7 mouse cellular contexts compared by ENCODE assay signal in genomic region chr14:31661671-31662554, GRCm38 (mm10). TPM values are rescaled to one million over a fixed set of nuclear protein-coding genes. Genes with fewer than 3 reads are reported as not detected.
A peak's percentile ranks its signal among the peaks of the same experiment; 100 is the strongest.
DNase-seq lines count a peak whose midpoint lies in the region; ATAC-seq and TF ChIP-seq lines count a peak whose summit lies in the region.

No protein-coding gene starts in this region.

- no peak for TF ChIP-seq CTCF in bone marrow, adult 2 months (IDR thresholded peaks at IDR 0.05; ENCODE audit: control insufficient read depth, insufficient read depth, low read length)
- no peak for TF ChIP-seq CTCF in embryonic fibroblast, embryonic 13.5 days (IDR thresholded peaks at IDR 0.05; ENCODE audit: borderline replicate concordance, insufficient read depth, low read length)
- no peak for TF ChIP-seq CTCF in spleen, adult 2 months (IDR thresholded peaks at IDR 0.05; ENCODE audit: extremely low read depth, insufficient read depth, insufficient read length, insufficient replicate concordance)

- peaks cover 8% of the 10 kb centered on the region for H3K4me1 ChIP-seq in bone marrow, adult 2 months (ENCODE audit: control insufficient read depth, insufficient read depth, low read length)
- peaks cover 41% of the 10 kb centered on the region for H3K4me1 ChIP-seq in embryonic fibroblast, embryonic 13.5 days (ENCODE audit: control insufficient read depth, insufficient read depth, low read length)
- H3K4me1 ChIP-seq in heart, embryonic 10.5 days, result peaks cover 77% of the 10 kb centered on the region
- H3K4me1 ChIP-seq in limb, embryonic 12.5 days (replicated peaks), result peaks cover 82% of the 10 kb centered on the region
- H3K4me1 ChIP-seq in midbrain, embryonic 13.5 days (replicated peaks), result peaks cover 45% of the 10 kb centered on the region
- peaks cover 32% of the 10 kb centered on the region; the same call in 1 of the 2 replicates for H3K4me1 ChIP-seq in spleen, adult 2 months (ENCODE audit: control insufficient read depth, insufficient read depth, insufficient read length)

- 3% methylated on average over 44 of the region's 44 CpGs for WGBS in bone marrow, adult 2 months
- WGBS in heart, embryonic 10.5 days, result 8% methylated on average over 44 of the region's 44 CpGs
- 1% methylated on average over 44 of the region's 44 CpGs for WGBS in limb, embryonic 12.5 days
- WGBS in midbrain, embryonic 13.5 days, result 10% methylated on average over 44 of the region's 44 CpGs
- 1% methylated on average over 44 of the region's 44 CpGs for WGBS in spleen, adult 2 months

- peak overlapping the region; percentile 65 for H3K4me2 ChIP-seq in limb, embryonic 12.5 days
- peak overlapping the region; percentile 61 for H3K4me2 ChIP-seq in midbrain, embryonic 13.5 days (replicated peaks)

- peak; percentile 71; the same call in 1 of the 2 replicates for TF ChIP-seq POLR2A in bone marrow, adult 2 months (IDR thresholded peaks at IDR 0.05; ENCODE audit: borderline replicate concordance, control insufficient read depth, low read depth, low read length)
- TF ChIP-seq POLR2A in embryonic fibroblast, embryonic 13.5 days (IDR thresholded peaks at IDR 0.05; ENCODE audit: low read depth, low read length), result peak; percentile 69
- peak; percentile 42; the same call in 1 of the 2 replicates for TF ChIP-seq POLR2A in spleen, adult 2 months (IDR thresholded peaks at IDR 0.05; ENCODE audit: low read depth, low read length)

- H3K9ac ChIP-seq in limb, embryonic 12.5 days (replicated peaks), result peak overlapping the region; percentile 60
- H3K9ac ChIP-seq in midbrain, embryonic 13.5 days (replicated peaks), result peak overlapping the region; percentile 69

- H3K9me3 ChIP-seq in heart, embryonic 10.5 days, result no peaks in the 10 kb centered on the region
- no peaks in the 10 kb centered on the region for H3K9me3 ChIP-seq in limb, embryonic 12.5 days
- no peaks in the 10 kb centered on the region for H3K9me3 ChIP-seq in midbrain, embryonic 13.5 days

- peaks cover 4% of the 10 kb centered on the region for H3K36me3 ChIP-seq in heart, embryonic 10.5 days
- H3K36me3 ChIP-seq in limb, embryonic 12.5 days, result peaks cover 8% of the 10 kb centered on the region
- H3K36me3 ChIP-seq in midbrain, embryonic 13.5 days, result peaks cover 4% of the 10 kb centered on the region; the same call in 1 of the 2 replicates
- H3K36me3 ChIP-seq in spleen, adult 2 months (ENCODE audit: control insufficient read depth, insufficient read depth, low read length), result no peaks in the 10 kb centered on the region

- peak; percentile 91 for DNase-seq in heart, embryonic 10.5 days (ENCODE audit: low spot score)
- DNase-seq in kidney, adult 9 months, result peak; percentile 92
- DNase-seq in spleen, adult 2 months (ENCODE audit: low read depth in 1 of 2, low spot score in 2 of 2), result peak; percentile 57 to 79

- peak overlapping the region; percentile 83 for H3K27ac ChIP-seq in bone marrow, adult 2 months (ENCODE audit: control insufficient read depth, insufficient read depth, low read depth, low read length, poor library complexity)
- peak overlapping the region; percentile 99 for H3K27ac ChIP-seq in embryonic fibroblast, embryonic 13.5 days (ENCODE audit: insufficient read depth, low read length)
- peak overlapping the region; percentile 94 for H3K27ac ChIP-seq in heart, embryonic 10.5 days
- peak overlapping the region; percentile 100 for H3K27ac ChIP-seq in limb, embryonic 12.5 days
- H3K27ac ChIP-seq in midbrain, embryonic 13.5 days, result peak overlapping the region; percentile 98
- peak overlapping the region; percentile 89 for H3K27ac ChIP-seq in spleen, adult 2 months (ENCODE audit: insufficient read depth, low read length)

- peak; percentile 92 for ATAC-seq in limb, embryonic 12.5 days (ENCODE audit: insufficient number of reproducible peaks, insufficient read depth, low FRiP score, low TSS enrichment, low read depth)
- ATAC-seq in midbrain, embryonic 13.5 days, result peak; percentile 94

- no peaks in the 10 kb centered on the region for H3K27me3 ChIP-seq in heart, embryonic 10.5 days (ENCODE audit: insufficient read depth, poor library complexity, severe bottlenecking)
- no peaks in the 10 kb centered on the region for H3K27me3 ChIP-seq in limb, embryonic 12.5 days
- H3K27me3 ChIP-seq in midbrain, embryonic 13.5 days, result no peaks in the 10 kb centered on the region
- no peaks in the 10 kb centered on the region for H3K27me3 ChIP-seq in spleen, adult 2 months (ENCODE audit: control insufficient read depth, insufficient read depth, low read length)

- H3K4me3 ChIP-seq in bone marrow, adult 2 months (replicated peaks; ENCODE audit: control insufficient read depth, low read depth, low read length), result peak overlapping the region; percentile 60
- H3K4me3 ChIP-seq in embryonic fibroblast, embryonic 13.5 days (ENCODE audit: insufficient read depth, low read length), result peak overlapping the region; percentile 8
- peak overlapping the region; percentile 55 for H3K4me3 ChIP-seq in heart, embryonic 10.5 days
- H3K4me3 ChIP-seq in limb, embryonic 12.5 days (replicated peaks), result peak overlapping the region; percentile 35
- peak overlapping the region; percentile 41 for H3K4me3 ChIP-seq in midbrain, embryonic 13.5 days (replicated peaks)
- peak overlapping the region; percentile 60 for H3K4me3 ChIP-seq in spleen, adult 2 months (ENCODE audit: extremely low read depth, insufficient read depth, insufficient read length)

RNA-seq across cellular contexts. Expression of gene Hacl1, which starts 20.8 kb away (rescaled TPM):
- 11.8 and 19.6 TPM in 2 replicates for polyA plus RNA-seq in bone marrow, adult 2 months (2011; ENCODE audit: insufficient read depth, insufficient read length, low replicate concordance, missing spikeins)
- polyA plus RNA-seq in embryonic fibroblast, embryonic 13.5 days (2011; ENCODE audit: insufficient read length, low read depth, missing spikeins), result 11.0 and 11.5 TPM in 2 replicates
- polyA plus RNA-seq in heart, embryonic 10.5 days (2016; fragmentation: Nextera tagmentation; extraction: Ambion mirVana), result 7.8 and 8.8 TPM in 2 replicates
- polyA plus RNA-seq in limb, embryonic 12.5 days (2016; fragmentation: Nextera tagmentation; extraction: Ambion mirVana), result 10.6 and 13.3 TPM in 2 replicates
- polyA plus RNA-seq in midbrain, embryonic 13.5 days (2015; fragmentation: Nextera tagmentation; extraction: Ambion mirVana), result 7.5 and 8.6 TPM in 2 replicates
- polyA plus RNA-seq in spleen, adult 2 months (2012; rRNA removed), result 4.5 and 6.1 TPM in 2 replicates

RNA-seq across cellular contexts. Expression of gene Btd, which starts 21.1 kb away (rescaled TPM):
- 2.1 and 2.5 TPM in 2 replicates for polyA plus RNA-seq in bone marrow, adult 2 months (2011; ENCODE audit: insufficient read depth, insufficient read length, low replicate concordance, missing spikeins)
- 13.6 and 15.8 TPM in 2 replicates for polyA plus RNA-seq in embryonic fibroblast, embryonic 13.5 days (2011; ENCODE audit: insufficient read length, low read depth, missing spikeins)
- 21.2 and 23.8 TPM in 2 replicates for polyA plus RNA-seq in heart, embryonic 10.5 days (2016; fragmentation: Nextera tagmentation; extraction: Ambion mirVana)
- 23.2 and 25.5 TPM in 2 replicates for polyA plus RNA-seq in limb, embryonic 12.5 days (2016; fragmentation: Nextera tagmentation; extraction: Ambion mirVana)
- 13.6 and 14.8 TPM in 2 replicates for polyA plus RNA-seq in midbrain, embryonic 13.5 days (2015; fragmentation: Nextera tagmentation; extraction: Ambion mirVana)
- 16.8 and 19.0 TPM in 2 replicates for polyA plus RNA-seq in spleen, adult 2 months (2012; rRNA removed)

RNA-seq across cellular contexts. Expression of gene Gm49387, which starts 21.2 kb away (rescaled TPM):
- not detected in 2 replicates for polyA plus RNA-seq in bone marrow, adult 2 months (2011; ENCODE audit: insufficient read depth, insufficient read length, low replicate concordance, missing spikeins)
- not detected in 2 replicates for polyA plus RNA-seq in embryonic fibroblast, embryonic 13.5 days (2011; ENCODE audit: insufficient read length, low read depth, missing spikeins)
- polyA plus RNA-seq in heart, embryonic 10.5 days (2016; fragmentation: Nextera tagmentation; extraction: Ambion mirVana), result 0.74 and 2.4 TPM in 2 replicates
- 2.0 TPM in 1 of 2 replicates, not detected in the other for polyA plus RNA-seq in limb, embryonic 12.5 days (2016; fragmentation: Nextera tagmentation; extraction: Ambion mirVana)
- polyA plus RNA-seq in midbrain, embryonic 13.5 days (2015; fragmentation: Nextera tagmentation; extraction: Ambion mirVana), result not detected in 2 replicates
- 0.32 TPM in 1 of 2 replicates, not detected in the other for polyA plus RNA-seq in spleen, adult 2 months (2012; rRNA removed)

Comparison
In these comparisons a context has a peak if more than half of its experiments do, and no peak if none do; other contexts are left out.
1. Peak in every context shown above with its lines: DNase-seq, ATAC-seq, H3K4me3 ChIP-seq and H3K27ac ChIP-seq.
2. H3K4me3 ChIP-seq: peak in every context shown above with its lines; median percentile 60 in bone marrow, adult 2 months; 60 in spleen, adult 2 months; 55 in heart, embryonic 10.5 days; 41 in midbrain, embryonic 13.5 days; 35 in limb, embryonic 12.5 days; 8 in embryonic fibroblast, embryonic 13.5 days.